Mouse (Mus musculus) monocyte, adult 2 months (primary cell): ENCODE results near the gene Olfr571.

Experiments used
- DNase-seq, 2 experiments: peaks; one replicate each; pipeline ENCODE4 v3.0.0; 2022; ENCODE audit warnings: low spot score in 2 of 2, low read depth in 1 of 2

The Olfr571 gene

DNA sequence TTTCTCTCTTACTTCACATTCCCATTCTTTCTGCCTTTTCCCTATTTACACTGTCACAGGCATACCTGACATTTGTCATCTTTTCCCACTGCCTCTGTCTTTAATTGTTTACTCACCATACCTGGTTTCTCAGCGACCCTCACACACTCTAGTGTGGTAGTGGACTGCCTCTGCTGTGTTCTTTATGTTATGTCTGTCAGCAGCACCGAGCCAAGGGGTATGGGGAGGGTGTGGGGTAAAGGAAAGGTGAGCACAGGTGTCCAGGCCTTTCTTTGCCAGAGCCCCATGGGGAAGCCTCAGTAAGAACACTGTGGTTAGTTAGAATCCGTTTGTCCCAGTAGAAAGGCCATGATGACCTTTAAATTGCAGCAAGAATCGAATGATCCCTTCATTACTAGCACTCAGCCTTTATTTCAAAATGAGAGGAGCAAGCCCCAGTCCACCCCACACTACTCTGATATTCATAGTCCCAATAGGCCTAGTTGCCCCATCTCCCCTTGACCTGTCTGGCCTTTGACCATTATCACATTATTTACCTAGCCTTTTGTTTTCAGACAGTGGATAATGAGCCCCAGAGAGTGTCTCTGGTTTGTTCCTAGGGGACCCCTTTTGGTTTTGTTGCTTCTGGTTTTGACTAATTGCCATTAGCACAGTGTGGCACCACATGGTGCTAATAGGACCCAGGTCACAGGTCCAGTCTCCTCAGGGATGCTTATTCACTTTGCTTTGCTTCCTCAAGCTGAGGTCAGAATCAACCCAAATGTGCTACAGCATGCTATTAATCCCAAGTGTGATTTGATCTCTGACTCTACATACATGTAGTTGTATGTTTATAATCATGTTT, at the start of gene Olfr571:
Gene Olfr571 (minus strand): TSS at position 505 of the 844 bp plus-strand sequence.
- DNase-seq, result no peak

DNA sequence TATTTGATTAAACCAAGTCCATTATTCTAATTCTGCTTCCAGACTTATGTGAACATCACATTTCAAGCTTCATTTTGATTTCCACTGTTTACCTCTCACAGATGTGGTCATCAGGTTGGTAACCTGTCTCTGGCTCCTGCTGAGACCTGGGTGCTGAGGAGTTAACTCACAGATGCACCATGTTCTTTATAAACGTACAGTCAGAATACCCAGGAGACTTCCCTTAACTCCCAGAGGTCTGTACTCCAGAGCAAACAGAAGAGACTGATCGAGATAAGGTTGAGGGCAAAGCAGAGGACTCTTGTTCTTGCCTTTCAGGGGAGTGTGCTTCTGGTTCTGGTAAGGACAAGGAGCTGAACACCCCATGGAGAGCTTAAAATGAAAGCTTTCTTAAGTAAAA, 45.0 kb upstream of the Olfr571 start, which contains the start of gene Olfr576:
Gene Olfr576 (plus strand): TSS at position 301 of the 400 bp plus-strand sequence.
- no peak for DNase-seq

DNA sequence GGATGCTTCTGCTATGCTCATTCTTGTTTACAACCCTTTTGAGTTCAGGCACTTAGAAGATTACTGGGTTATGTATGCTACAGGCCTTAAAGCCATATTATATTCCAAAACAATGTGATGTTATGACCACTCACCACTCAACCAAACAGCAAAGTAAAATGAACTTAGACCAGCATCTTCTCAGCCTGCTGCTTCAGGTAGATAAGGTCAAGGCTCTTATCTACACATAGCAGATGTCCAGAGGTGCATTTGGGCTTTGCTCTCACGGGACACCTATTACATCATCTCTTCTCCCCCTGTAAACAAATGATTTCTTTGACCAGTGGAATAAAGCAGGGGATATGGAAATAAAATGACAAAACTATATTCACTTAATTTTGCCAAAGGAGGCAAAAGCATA, 41.3 kb upstream of the Olfr571 start, which contains the start of gene Olfr575:
Gene Olfr575 (minus strand): TSS at position 183 of the 400 bp plus-strand sequence.
- no peak for DNase-seq

DNA sequence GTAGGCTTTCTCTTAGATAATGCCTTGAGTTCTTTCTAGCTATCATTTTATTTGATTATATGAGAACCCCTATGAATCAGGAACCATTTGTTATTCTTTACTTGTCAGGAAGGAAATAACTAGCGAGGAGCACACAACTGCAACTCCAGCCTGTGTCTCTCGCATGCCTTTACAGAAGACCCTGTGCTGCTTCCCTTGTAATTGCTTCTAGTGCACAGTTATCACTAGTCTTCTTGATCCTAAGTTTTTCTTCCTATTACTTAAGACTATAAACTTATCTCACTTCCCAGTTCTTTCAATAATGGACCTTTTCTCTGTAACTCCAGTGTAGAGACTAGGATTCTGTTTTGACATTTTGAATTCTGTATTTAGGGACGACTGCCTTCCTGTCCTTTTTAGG, 40.8 kb upstream of the Olfr571 start:
- DNase-seq, result no peak

DNA sequence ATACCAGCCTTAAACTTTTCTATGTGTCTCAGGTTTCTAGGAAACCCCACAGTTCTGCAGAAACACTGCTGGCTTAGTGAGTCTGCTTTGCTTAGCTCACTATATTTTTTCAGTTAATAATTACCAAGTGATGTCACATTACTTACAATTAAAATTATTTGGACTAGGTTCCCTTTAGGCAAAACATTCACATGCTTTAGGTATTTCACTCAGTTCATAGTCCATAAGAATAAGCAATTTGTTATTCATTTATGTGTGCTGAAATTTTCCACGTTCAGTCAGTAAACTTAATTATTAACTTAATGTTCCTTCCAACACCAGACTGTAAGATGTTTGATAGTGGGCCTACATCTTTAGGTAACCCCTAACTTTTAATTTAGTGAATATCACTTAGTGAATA, 33.4 kb upstream of the Olfr571 start:
- no peak for DNase-seq

DNA sequence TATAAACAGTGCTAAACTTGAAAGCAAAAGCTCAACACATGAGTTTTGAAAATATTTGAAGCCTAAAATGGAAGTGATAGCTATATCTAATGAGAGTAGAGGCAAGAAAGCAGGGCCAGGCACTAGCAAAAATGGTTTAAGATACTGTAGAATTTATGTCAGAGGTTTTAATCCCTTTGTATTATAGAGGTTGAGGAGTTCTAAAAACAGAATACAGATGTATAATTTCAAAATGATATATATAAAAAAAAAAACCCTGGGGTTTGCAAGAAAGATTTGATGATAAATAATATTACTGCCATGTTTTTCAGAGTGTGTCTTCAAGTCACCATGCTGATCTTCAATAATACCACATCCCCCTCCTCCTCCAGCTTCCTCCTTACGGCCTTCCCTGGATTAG, 30.8 kb upstream of the Olfr571 start, which contains the start of gene Olfr574:
Gene Olfr574 (plus strand): TSS at position 301 of the 400 bp plus-strand sequence.
- no peak for DNase-seq

DNA sequence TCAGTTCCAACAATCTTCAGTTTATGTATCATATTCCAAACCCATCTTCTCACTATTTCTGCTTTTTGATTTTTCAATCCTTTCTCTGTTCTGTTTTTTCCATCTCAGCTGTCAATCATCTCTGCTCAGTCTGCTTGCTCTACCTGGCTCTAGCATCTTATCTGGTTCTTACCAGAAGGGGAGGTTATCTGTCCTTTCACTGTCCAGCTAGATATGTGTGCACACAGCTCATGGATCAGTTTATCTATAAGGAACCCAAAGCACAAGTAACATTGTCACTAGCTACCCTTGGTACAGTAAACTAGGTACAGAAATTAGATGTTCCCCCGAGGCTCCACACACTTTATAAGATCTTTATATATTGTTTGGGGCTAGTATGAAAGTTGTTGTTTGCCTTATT, 26.1 kb upstream of the Olfr571 start:
- no peak for DNase-seq

DNA sequence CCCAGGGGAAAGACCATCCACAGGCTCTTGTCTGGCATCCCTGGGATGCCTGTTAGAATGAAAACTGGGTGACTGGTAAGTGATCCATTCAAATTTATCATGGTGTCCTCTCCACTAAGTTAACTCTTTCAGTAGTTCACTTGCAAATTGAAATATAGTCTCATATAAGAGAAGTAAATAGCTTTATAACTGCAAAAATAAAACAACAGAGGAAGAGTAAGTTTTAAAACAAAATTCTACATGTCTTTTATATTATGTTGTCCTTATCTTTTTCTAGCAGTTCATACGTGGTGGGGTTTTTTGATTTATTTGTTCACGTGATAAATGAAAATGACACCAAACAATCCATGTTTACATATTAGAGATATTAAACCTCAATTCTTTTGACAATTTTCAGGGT, 25.1 kb upstream of the Olfr571 start, which contains the start of gene Olfr573-ps1:
Gene Olfr573-ps1 (minus strand): TSS at position 101 of the 400 bp plus-strand sequence.
- no peak for DNase-seq

DNA sequence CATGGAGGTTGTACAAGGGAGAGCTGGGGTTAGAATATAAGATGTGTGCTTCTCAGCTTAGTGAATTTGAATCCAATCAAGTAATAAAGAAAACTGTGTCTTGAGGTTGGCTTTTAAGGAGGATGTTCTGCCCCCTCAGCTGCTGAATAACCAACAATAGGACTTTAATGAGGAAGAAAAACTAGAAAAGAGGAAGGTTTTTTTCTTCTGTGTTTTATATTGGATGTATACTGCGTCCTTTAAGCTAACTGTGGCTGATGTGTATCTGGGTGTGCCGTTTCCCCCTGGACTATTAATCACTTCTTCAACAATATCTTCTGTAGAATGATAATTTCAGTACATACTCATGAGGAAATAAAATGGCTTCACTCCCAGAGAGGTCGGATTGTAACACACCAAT, 9.8 kb upstream of the Olfr571 start:
- DNase-seq, result no peak

DNA sequence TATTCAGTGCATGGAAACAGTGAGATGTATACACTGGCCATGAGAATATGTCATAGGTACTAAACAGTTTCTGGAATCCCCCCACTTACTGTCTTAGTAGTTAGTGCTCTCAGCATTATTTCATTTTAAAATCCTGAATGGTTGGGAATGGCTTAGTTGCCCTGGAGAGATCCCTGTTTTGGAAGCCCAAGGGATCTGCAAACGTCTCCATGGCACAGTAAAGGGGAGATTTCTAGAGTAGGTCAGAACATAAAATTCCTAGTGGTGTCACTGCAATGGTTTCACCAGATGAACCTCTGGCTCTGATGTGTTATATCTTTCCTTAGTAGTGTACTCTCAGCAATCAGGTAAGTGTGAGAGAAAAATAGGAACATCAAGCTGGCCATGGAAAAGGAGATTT, 6.8 kb upstream of the Olfr571 start, which contains the start of gene Olfr572:
Gene Olfr572 (plus strand): TSS at position 301 of the 400 bp plus-strand sequence.
- DNase-seq, result no peak

DNA sequence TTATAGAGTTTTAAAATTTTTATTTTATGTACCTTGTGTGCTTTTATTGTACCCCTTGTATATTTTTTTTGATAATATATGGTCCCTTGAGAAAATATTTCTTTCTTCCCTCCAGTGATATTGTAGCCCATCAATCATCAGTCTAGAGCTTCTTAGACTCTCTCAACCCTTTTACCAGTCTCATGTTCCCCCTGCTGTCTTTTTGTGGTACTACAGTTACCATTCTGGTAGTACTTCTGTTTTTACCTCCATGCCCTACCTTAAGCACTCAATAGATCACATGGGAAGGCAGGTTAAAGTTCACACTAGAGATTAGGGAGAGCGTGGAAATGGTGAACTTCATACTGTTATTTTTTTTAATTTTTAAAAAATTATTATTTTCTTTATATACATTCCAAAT, 2.3 kb upstream of the Olfr571 start:
- no peak for DNase-seq

DNA sequence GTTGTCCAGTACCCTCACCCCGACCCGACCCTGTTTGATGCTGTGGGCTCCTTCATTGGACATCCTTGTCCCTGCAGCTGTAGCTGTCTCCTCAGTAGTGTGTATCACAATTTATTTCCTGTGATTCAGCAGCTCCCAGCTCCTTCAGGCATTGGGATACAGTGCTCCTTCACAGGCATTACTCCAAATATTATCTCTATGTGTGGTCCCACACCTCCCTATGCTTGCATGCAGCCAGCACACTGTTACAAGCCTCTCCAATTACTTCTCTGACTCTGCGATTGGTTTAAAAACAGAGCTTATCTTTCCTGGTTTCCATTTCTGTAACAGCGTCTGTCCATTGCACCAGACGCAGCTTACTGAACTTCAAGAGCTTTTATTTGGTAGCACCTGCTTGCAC, 931 bp downstream of the Olfr571 start:
- DNase-seq, result no peak

DNA sequence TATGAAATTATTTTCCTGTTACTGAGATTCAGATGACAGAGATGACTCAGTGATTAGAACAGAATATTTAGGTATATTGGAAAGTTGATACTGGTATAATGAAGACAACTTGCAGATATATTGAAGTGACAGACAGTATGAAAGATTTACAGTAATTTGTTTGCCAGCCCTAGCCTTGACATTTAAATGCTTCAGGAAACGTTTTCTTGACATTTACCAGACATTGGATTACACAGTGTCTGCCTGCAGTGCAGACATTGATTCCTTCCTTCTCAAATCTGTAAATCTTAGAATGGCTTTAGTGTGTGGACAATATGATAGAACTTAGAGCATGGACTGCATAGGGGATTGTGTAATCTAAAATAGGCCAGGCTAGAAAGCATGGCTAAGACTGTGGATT, 2.1 kb downstream of the Olfr571 start:
- DNase-seq, result no peak

DNA sequence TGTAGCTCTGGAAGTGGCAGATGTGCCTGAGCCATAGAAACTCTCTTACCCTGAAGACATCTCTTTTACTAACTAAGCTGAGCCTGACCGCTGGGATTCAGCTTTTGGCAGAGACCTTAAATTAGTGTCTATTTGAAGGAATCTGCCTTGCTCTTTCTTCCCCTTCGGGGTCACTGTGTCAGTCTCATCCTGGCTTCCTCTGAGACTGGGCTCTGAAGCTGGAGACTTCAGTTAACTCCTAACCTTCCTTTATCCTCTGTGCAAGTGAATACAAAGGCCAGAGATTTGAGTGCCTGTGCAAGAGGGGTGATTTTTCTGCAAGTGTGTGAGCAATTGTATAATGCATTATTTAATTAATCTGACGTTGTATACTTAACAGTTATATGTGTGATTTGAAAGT, 26.6 kb downstream of the Olfr571 start, which contains the start of gene Olfr569:
Gene Olfr569 (minus strand): TSS at position 101 of the 400 bp plus-strand sequence.
- DNase-seq, result no peak

DNA sequence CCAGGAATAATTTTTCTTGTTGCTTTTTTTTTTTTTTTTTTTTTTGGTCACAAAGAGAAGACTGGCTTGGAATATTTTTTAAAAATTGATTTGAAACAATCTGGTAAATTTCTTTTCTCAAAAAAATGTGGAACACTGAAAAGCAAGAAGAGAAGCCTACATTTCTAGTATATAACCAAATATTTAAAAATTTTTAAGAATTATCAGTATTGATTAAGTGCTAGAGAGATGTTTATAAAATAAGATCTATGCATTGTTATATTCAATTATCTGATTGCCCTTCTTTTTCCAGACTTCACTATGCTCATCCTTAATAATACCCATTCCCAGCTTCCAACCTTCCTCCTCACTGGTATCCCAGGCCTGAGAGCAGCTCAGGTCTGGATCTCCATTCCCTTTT, 40.5 kb downstream of the Olfr571 start, which contains the start of gene Olfr568:
Gene Olfr568 (plus strand): TSS at position 301 of the 400 bp plus-strand sequence.
- no peak for DNase-seq

DNA sequence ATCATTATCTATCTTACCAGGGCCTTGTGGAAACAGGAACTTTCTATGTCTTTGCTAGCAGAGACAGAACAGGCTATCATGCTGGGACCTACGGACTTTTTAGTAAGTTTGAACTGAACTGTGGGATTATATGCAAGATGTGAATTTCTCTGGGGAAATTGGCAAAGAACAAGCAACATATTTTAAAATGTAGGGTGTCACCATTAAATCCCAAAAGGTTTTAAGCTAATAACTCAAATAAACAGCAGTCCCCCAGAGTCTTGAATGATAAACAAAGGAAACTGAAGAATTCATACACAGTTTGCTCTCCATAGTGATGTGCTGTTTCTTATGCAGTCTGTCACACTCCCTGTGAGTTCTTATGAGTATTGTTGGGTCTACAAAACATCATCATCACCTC, 58.7 kb downstream of the Olfr571 start, which contains the start of gene Olfr566:
Gene Olfr566 (minus strand): TSS at position 101 of the 400 bp plus-strand sequence.
- no peak for DNase-seq

DNA sequence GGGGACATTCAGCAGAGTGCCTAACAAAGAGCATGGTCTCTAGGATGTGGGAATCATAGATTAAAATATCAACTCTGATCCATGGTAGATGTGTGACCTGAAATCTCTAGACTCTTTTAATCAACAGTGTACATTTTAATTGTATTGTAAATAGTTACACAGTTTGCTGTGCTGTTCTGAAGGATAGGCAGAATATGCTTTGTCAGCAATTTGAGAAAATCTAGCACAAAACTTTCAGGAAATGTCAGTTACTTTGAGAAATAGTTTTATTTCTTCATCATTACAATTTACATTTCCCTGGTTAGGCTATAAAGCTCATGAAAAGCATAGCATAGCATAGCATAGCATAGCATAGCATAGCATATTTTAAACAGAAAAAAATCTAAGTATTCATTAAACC, 61.5 kb downstream of the Olfr571 start:
- DNase-seq, result no peak
